In genomic region chr1:36473211-36473780, GRCm38 (mm10) we compare ENCODE assay signal across 9 mouse cellular contexts. TPM values are rescaled to one million over a fixed set of nuclear protein-coding genes. Genes with fewer than 3 reads are reported as not detected.
DNase-seq lines count a peak whose midpoint lies in the region; ATAC-seq and TF ChIP-seq lines count a peak whose summit lies in the region.
"Had no signal": no experiment of that assay in that cellular context is flagged by ENCODE, and none has a peak within 500 bp of the region (broad histone marks: within the 10 kb centered on the region; RNA-seq: fewer than 3 reads in every experiment).

No protein-coding gene starts in this region.

- intact Hi-C loops in gastrocnemius, adult 2 months (cut with DNase I) = loop anchor here (2.0 kb wide), 1 partner anchor 20 kb away; no protein-coding TSS in a partner anchor

- no peak overlapping the region for H3K9ac ChIP-seq in forebrain, embryonic 14.5 days (ENCODE audit: low read length)
- H3K9ac ChIP-seq in liver, embryonic 15.5 days = no peak overlapping the region

- peak overlapping the region; percentile 94 for H3K4me3 ChIP-seq in gastrocnemius, adult 2 months
- H3K4me3 ChIP-seq in forebrain, embryonic 14.5 days (ENCODE audit: low read depth, low read length) = no peak overlapping the region
- H3K4me3 ChIP-seq in liver, embryonic 15.5 days (replicated peaks) = peak overlapping the region; percentile 75

- no peak for ATAC-seq in forebrain, embryonic 14.5 days
- ATAC-seq in liver, embryonic 15.5 days (ENCODE audit: insufficient read depth) = no peak
- ATAC-seq: CD4-positive, CD25-positive, alpha-beta regulatory T cell, adult 4 months had no signal

- no peaks in the 10 kb centered on the region for H3K36me3 ChIP-seq in forebrain, embryonic 14.5 days (ENCODE audit: control insufficient read depth, insufficient read depth, low read length)
- H3K36me3 ChIP-seq in liver, embryonic 15.5 days (replicated peaks) = no peaks in the 10 kb centered on the region

- no peaks in the 10 kb centered on the region for H3K9me3 ChIP-seq in forebrain, embryonic 14.5 days (replicated peaks; ENCODE audit: control insufficient read depth, low read length)
- no peaks in the 10 kb centered on the region for H3K9me3 ChIP-seq in liver, embryonic 15.5 days (replicated peaks)

- H3K4me2 ChIP-seq in forebrain, embryonic 14.5 days (ENCODE audit: low read length) = peak overlapping the region; percentile 81
- H3K4me2 ChIP-seq in liver, embryonic 15.5 days = peak overlapping the region; percentile 99

- no peak for DNase-seq in gastrocnemius, adult 2 months
- no peak for DNase-seq in gastrocnemius, adult 18-20 months (ENCODE audit: low spot score)
- DNase-seq in A20 (ENCODE audit: low read depth, low spot score) = peak; percentile 24
- DNase-seq in forebrain, embryonic 14.5 days (ENCODE audit: low spot score) = no peak
- no peak for DNase-seq in adrenal gland, adult (ENCODE audit: inconsistent age in 2 of 2, low spot score in 1 of 2)
- DNase-seq in adipocyte (ENCODE audit: low spot score) = no peak
- no peak for DNase-seq in right cerebral cortex, adult 18-20 months

- H3K27me3 ChIP-seq in forebrain, embryonic 14.5 days (replicated peaks; ENCODE audit: control insufficient read depth, insufficient read depth, low read length) = no peaks in the 10 kb centered on the region
- H3K27me3 ChIP-seq in liver, embryonic 15.5 days = peaks cover 24% of the 10 kb centered on the region

- peaks cover 49% of the 10 kb centered on the region for H3K4me1 ChIP-seq in forebrain, embryonic 14.5 days (ENCODE audit: control insufficient read depth, insufficient read depth, low read length)
- H3K4me1 ChIP-seq in liver, embryonic 15.5 days (replicated peaks) = peaks cover 66% of the 10 kb centered on the region

- WGBS in forebrain, embryonic 14.5 days = 79% methylated on average over 10 of the region's 10 CpGs
- whole genome bisulfite sequencing in liver, embryonic 15.5 days (ENCODE audit: insufficient replicate concordance) = 45% methylated on average over 10 of the region's 10 CpGs

- 0 out of 2 replicates have a peak overlapping the region, but pooled peaks have one; percentile 4 for H3K27ac ChIP-seq in gastrocnemius, adult 2 months
- H3K27ac ChIP-seq in forebrain, embryonic 14.5 days (ENCODE audit: low read depth, low read length) = no peak overlapping the region
- no peak overlapping the region for H3K27ac ChIP-seq in liver, embryonic 15.5 days (replicated peaks)

- TF ChIP-seq CTCF in gastrocnemius, adult 2 months (IDR thresholded peaks at IDR 0.05) = no peak

RNA-seq across cellular contexts. Expression of gene Cnnm4, which starts 1.9 kb away (rescaled TPM):
- 10 to 100 TPM in 1 of 2 experiments, 1 to 10 TPM in 1; 4.1 to 11.0 TPM for total RNA-seq in gastrocnemius, adult 2 months (2021)
- 1 to 10 TPM; 7.6 to 8.2 TPM for total RNA-seq in gastrocnemius, adult 18-20 months (2021)
- polyA plus RNA-seq in forebrain, embryonic 14.5 days (2014; fragmentation: Nextera tagmentation; extraction: Ambion mirVana) = 7.8 and 9.0 TPM in 2 replicates
- 2.7 and 2.9 TPM in 2 replicates for polyA plus RNA-seq in liver, embryonic 15.5 days (2015; fragmentation: Nextera tagmentation; extraction: Ambion mirVana)

RNA-seq across cellular contexts. Expression of gene Lman2l, which starts 28.2 kb away (rescaled TPM):
- total RNA-seq in gastrocnemius, adult 2 months (2021) = 10 to 100 TPM; 16.4 to 26.7 TPM
- total RNA-seq in gastrocnemius, adult 18-20 months (2021) = 10 to 100 TPM; 21.0 to 22.2 TPM
- polyA plus RNA-seq in forebrain, embryonic 14.5 days (2014; fragmentation: Nextera tagmentation; extraction: Ambion mirVana) = 32.6 and 39.3 TPM in 2 replicates
- polyA plus RNA-seq in liver, embryonic 15.5 days (2015; fragmentation: Nextera tagmentation; extraction: Ambion mirVana) = 12.6 and 14.3 TPM in 2 replicates

RNA-seq across cellular contexts. Expression of gene Cnnm3, which starts 38.4 kb away (rescaled TPM):
- total RNA-seq in gastrocnemius, adult 2 months (2021) = 10 to 100 TPM in 1 of 2 experiments, 1 to 10 TPM in 1; 9.7 to 12.0 TPM
- 10 to 100 TPM; 11.6 TPM for total RNA-seq in gastrocnemius, adult 18-20 months (2021)
- 5.2 and 5.9 TPM in 2 replicates for polyA plus RNA-seq in forebrain, embryonic 14.5 days (2014; fragmentation: Nextera tagmentation; extraction: Ambion mirVana)
- 1.0 and 1.1 TPM in 2 replicates for polyA plus RNA-seq in liver, embryonic 15.5 days (2015; fragmentation: Nextera tagmentation; extraction: Ambion mirVana)
